9 mouse cellular contexts compared by ENCODE assay signal in genomic region chr3:82547908-82548721, GRCm38 (mm10). TPM values are rescaled to one million over a fixed set of nuclear protein-coding genes. Genes with fewer than 3 reads are reported as not detected.
DNase-seq lines count a peak whose midpoint lies in the region; ATAC-seq and TF ChIP-seq lines count a peak whose summit lies in the region.
"Had no signal": no experiment of that assay in that cellular context is flagged by ENCODE, and none has a peak within 500 bp of the region (broad histone marks: within the 10 kb centered on the region; RNA-seq: fewer than 3 reads in every experiment).

TSS of gene Npy2r (minus strand) at chr3:82548084.

- H3K9ac ChIP-seq in intestine, embryonic 15.5 days, result peak within 1 kb of the TSS; percentile 49

- peak within 1 kb of the TSS; percentile 90 for H3K27ac ChIP-seq in layer of hippocampus, adult 2 months
- H3K27ac ChIP-seq in embryonic fibroblast, embryonic 13.5 days (ENCODE audit: insufficient read depth, low read length), result no peak within 1 kb of the TSS
- no peak within 1 kb of the TSS for H3K27ac ChIP-seq in intestine, embryonic 15.5 days
- H3K27ac ChIP-seq: macrophage had no signal

- H3K4me1 ChIP-seq in embryonic fibroblast, embryonic 13.5 days (ENCODE audit: control insufficient read depth, insufficient read depth, low read length), result no peaks in the 10 kb centered on the region
- no peaks in the 10 kb centered on the region for H3K4me1 ChIP-seq in intestine, embryonic 15.5 days (replicated peaks)

- peak within 1 kb of the TSS; percentile 97 for H3K4me2 ChIP-seq in intestine, embryonic 15.5 days (replicated peaks)

- no peaks in the 10 kb centered on the region for H3K27me3 ChIP-seq in intestine, embryonic 15.5 days (replicated peaks)

- no peaks in the 10 kb centered on the region for H3K9me3 ChIP-seq in intestine, embryonic 15.5 days

- peak within 1 kb of the TSS; percentile 56 for H3K4me3 ChIP-seq in layer of hippocampus, adult 2 months
- H3K4me3 ChIP-seq in embryonic fibroblast, embryonic 13.5 days (ENCODE audit: insufficient read depth, low read length), result peak within 1 kb of the TSS; percentile 40
- peak within 1 kb of the TSS; percentile 47 for H3K4me3 ChIP-seq in intestine, embryonic 15.5 days (replicated peaks)

- no peak for TF ChIP-seq CTCF in layer of hippocampus, adult 2 months (conservative IDR thresholded peaks at IDR 0.05)
- no peak for TF ChIP-seq CTCF in embryonic fibroblast, embryonic 13.5 days (IDR thresholded peaks at IDR 0.05; ENCODE audit: borderline replicate concordance, insufficient read depth, low read length)

- no peaks in the 10 kb centered on the region for H3K36me3 ChIP-seq in intestine, embryonic 15.5 days

- DNase-seq in layer of hippocampus, adult 2 months (ENCODE audit: low spot score in 2 of 2), result peak in 1 of 2 experiments; percentile 31
- no peak for DNase-seq in layer of hippocampus, adult 11-12 months (ENCODE audit: low spot score)
- DNase-seq in adrenal gland, postnatal 14 days, result peak; percentile 61
- DNase-seq in yolk sac, embryonic 10.5 days (ENCODE audit: low spot score), result peak; percentile 17
- no peak for DNase-seq in spleen, postnatal 14 days (ENCODE audit: low spot score in 2 of 2)

- under 1% methylated on average over 32 of the region's 32 CpGs for WGBS in intestine, embryonic 15.5 days

- no peak for TF ChIP-seq POLR2A in embryonic fibroblast, embryonic 13.5 days (IDR thresholded peaks at IDR 0.05; ENCODE audit: low read depth, low read length)

- ATAC-seq in intestine, embryonic 15.5 days, result peak; percentile 75
- 0 out of 2 replicates have a peak, but pooled peaks have one; percentile 29 for ATAC-seq in megakaryocyte progenitor cell, adult 5-6 weeks (replicated peaks; ENCODE audit: poor library complexity)

RNA-seq across cellular contexts. Expression of gene Npy2r, which starts in this region (rescaled TPM):
- total RNA-seq in layer of hippocampus, adult 2 months (2021), result 10 to 100 TPM; 40.5 to 41.7 TPM
- 4.6 and 5.6 TPM in 2 replicates for total RNA-seq in adrenal gland, postnatal 14 days (2021)
- polyA plus RNA-seq in embryonic fibroblast, embryonic 13.5 days (2011; ENCODE audit: insufficient read length, low read depth, missing spikeins), result 0.49 TPM in 1 of 2 replicates, not detected in the other
- polyA plus RNA-seq in intestine, embryonic 15.5 days (2015; fragmentation: Nextera tagmentation; extraction: Ambion mirVana), result 1.2 TPM in 2 replicates
- not detected in 2 replicates for total RNA-seq in megakaryocyte progenitor cell, adult 5-6 weeks (2015)
- not detected in 2 replicates for total RNA-seq in megakaryocyte progenitor cell, adult 5-6 weeks (2017)
- polyA plus RNA-seq: macrophage had no signal

Comparison
In these comparisons a context has a peak if more than half of its experiments do, and no peak if none do; other contexts are left out.
1. Peak in ATAC-seq in megakaryocyte progenitor cell, adult 5-6 weeks; RNA of the gene not detected or under 1 TPM.
2. DNase-seq: peak in adrenal gland, postnatal 14 days (single experiment) and yolk sac, embryonic 10.5 days (single experiment); none in layer of hippocampus, adult 11-12 months (single experiment) and spleen, postnatal 14 days (0 of 2).
3. Peak in every context shown above with its lines, with median percentiles within 50 percentile points of each other: H3K4me3 ChIP-seq.